Mouse (Mus musculus) forebrain, postnatal 0 days (tissue): Measurements from ENCODE around the gene Hspb7. TPM values are rescaled to one million over a fixed set of nuclear protein-coding genes. Genes with fewer than 3 reads are reported as not detected.

ENCODE experiments used
- ATAC-seq: fragments of 200-750 bp; cut with Nextera tagmentation; 2 replicates; pipeline ENCODE4 v1.8.0; 2017; ENCODE audit warnings: mild to moderate bottlenecking, moderate library complexity
- DNase-seq: peaks from one replicate; pipeline ENCODE4 v3.0.0-alpha.2; 2015
- H3K27ac ChIP-seq: fragments of 300-500 bp; sonication (generic); 2 replicates; pipeline ENCODE4 v1.5.1; 2014; ENCODE audit warnings: low read depth, mild to moderate bottlenecking, antibody characterized with exemption, low read length, moderate library complexity, mixed read lengths
- H3K27me3 ChIP-seq: fragments of 300-500 bp; sonication (generic); 2 replicates; pipeline ENCODE4 v1.6.1; 2014; ENCODE audit warnings: mild to moderate bottlenecking, low read length, mixed read lengths; ENCODE audit not compliant: insufficient read depth
- H3K36me3 ChIP-seq: fragments of 300-500 bp; sonication (generic); 2 replicates; pipeline ENCODE4 v1.6.1; 2014; ENCODE audit warnings: mild to moderate bottlenecking, moderate library complexity; ENCODE audit not compliant: insufficient read depth
- H3K4me1 ChIP-seq: fragments of 300-500 bp; sonication (generic); 2 replicates; pipeline ENCODE4 v1.6.1; 2014; ENCODE audit warnings: antibody characterized with exemption; ENCODE audit not compliant: insufficient read depth
- H3K4me2 ChIP-seq: fragments of 300-500 bp; sonication (generic); 2 replicates; pipeline ENCODE4 v1.6.1; 2014; ENCODE audit warnings: low read depth, mild to moderate bottlenecking, moderate library complexity
- H3K4me3 ChIP-seq: fragments of 300-500 bp; sonication (generic); 2 replicates; pipeline ENCODE4 v1.5.1; 2014; ENCODE audit warnings: low read depth, low read length, mixed read lengths
- H3K9ac ChIP-seq: fragments of 300-500 bp; sonication (generic); 2 replicates; pipeline ENCODE4 v1.6.1; 2014; ENCODE audit warnings: mild to moderate bottlenecking
- H3K9me3 ChIP-seq: fragments of 300-500 bp; sonication (generic); 2 replicates; pipeline ENCODE4 v1.6.1; 2016; ENCODE audit warnings: low read length
- CTCF ChIP-seq: sonication (generic); IDR thresholded peaks from 2 replicates; pipeline ENCODE4 v1.5.1; 2016; ENCODE audit warnings: antibody characterized with exemption, control low read depth, low read depth
- WGBS: fragments of 180-500 bp; shearing (Covaris S2); extraction: QIAGEN DNeasy Blood & Tissue Kit; methylation state at CpG from one replicate; pipeline ENCODE4 v1.1.7; 2014; 5-methylcytosine and 5-hydroxymethylcytosine counted together
- polyA plus RNA-seq: library from polyadenylated mRNA; unstranded; fragments of >200 nt; fragmentation: Nextera tagmentation; extraction: Ambion mirVana; gene quantifications from 2 replicates; pipeline ENCODE4 v1.2.1, GENCODE M21; 2015
- total RNA-seq: library from RNA; depleted of rRNA; stranded (reverse); fragments of >200 nt; gene quantifications from 2 replicates; pipeline ENCODE4 v1.2.3, GENCODE M21; 2014; rRNA removed

Gene Hspb7
- total and polyA plus RNA-seq, 2 experiments from 2014 or later, result not detected

DNA sequence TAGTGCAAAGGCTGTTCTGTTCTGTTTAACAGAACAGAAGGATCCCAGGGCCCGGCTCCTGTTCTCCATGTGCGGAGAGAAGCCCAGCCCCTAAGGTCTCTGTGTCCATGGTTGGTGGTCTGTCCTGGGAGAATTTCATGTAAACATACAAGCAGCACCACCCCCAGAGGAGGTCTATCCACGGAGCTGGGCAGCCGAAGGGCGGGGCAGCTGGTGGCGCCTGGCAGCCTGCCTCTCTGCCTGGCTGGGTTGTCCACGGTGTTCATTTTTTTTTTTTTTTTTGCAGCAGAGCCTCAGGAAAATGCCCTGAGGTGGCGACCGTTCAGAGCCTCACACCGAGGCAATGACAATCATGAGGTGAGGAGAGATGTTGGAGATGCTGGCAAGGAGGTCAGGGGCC is 48.0 kb downstream of the Hspb7 start:
- Histone ChIP-seq H3K27ac (no peak overlapping the region), H3K36me3 (peaks cover 97% of the 10 kb centered on the region), H3K27me3 (no peaks in the 10 kb centered on the region), H3K4me2 (no peak overlapping the region), H3K9me3 (no peaks in the 10 kb centered on the region), H3K9ac (no peak overlapping the region), H3K4me1 (no peaks in the 10 kb centered on the region), H3K4me3 (no peak overlapping the region)
- ATAC-seq (no peak), DNase-seq (no peak)
- 55% methylated on average over 10 of the region's 10 CpGs for WGBS
- no peak for TF ChIP-seq CTCF

DNA sequence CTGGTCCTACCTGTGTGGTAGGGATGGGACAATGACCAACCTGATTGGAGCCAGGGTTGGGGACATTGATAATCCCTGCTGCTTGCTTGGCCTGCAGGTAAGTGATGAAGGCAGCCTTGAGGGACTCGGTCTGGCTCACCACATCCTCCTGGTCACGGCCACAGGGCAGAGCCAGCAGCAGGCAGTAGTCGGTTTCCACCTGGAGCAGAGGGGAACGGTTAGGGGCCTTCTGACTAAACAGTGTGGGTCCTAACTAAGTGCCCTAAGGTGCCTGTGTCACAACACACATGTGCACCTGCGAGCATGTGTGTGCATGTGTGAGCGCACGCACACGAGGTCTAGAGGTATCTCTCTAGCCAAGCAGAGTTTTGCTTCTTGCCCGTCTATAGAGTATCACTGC is 48.8 kb downstream of the Hspb7 start:
- H3K36me3 ChIP-seq, result peaks cover 97% of the 10 kb centered on the region
- no peaks in the 10 kb centered on the region for H3K27me3 ChIP-seq
- no peaks in the 10 kb centered on the region for H3K4me1 ChIP-seq
- no peaks in the 10 kb centered on the region for H3K9me3 ChIP-seq
- 91% methylated on average over 9 of the region's 9 CpGs for WGBS
- DNase-seq (no peak), ATAC-seq (no peak)
- no peak overlapping the region for H3K4me3 ChIP-seq
- H3K4me2 ChIP-seq, result no peak overlapping the region
- no peak for TF ChIP-seq CTCF
- H3K9ac ChIP-seq, result no peak overlapping the region
- H3K27ac ChIP-seq, result no peak overlapping the region

DNA sequence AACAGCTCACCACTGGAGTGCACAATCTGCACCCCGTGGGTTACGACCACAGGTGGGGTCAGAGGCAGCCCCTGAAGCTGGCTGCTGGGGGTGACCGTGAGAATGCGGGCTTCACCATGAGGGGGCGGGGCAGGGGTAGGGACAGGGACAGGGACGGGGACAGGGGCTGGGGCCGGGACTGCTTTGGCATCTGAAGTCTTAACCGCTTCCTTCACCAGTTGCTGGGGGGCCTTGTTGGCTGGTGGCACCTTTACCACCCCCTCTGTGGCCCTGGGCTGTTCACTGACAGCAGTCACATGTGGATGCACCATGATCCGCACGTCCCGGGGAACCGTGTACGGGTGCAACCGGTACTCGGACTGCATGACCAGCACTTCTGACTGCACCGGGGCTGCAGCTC is 50.9 kb downstream of the Hspb7 start:
- H3K4me2 ChIP-seq, result no peak overlapping the region
- no peak for DNase-seq
- H3K9me3 ChIP-seq, result no peaks in the 10 kb centered on the region
- no peak for TF ChIP-seq CTCF
- no peak overlapping the region for H3K9ac ChIP-seq
- ATAC-seq, result no peak
- WGBS, result 97% methylated on average over 16 of the region's 16 CpGs
- no peaks in the 10 kb centered on the region for H3K4me1 ChIP-seq
- H3K27ac ChIP-seq, result no peak overlapping the region
- no peaks in the 10 kb centered on the region for H3K27me3 ChIP-seq
- H3K36me3 ChIP-seq, result peaks cover 97% of the 10 kb centered on the region
- H3K4me3 ChIP-seq, result no peak overlapping the region

DNA sequence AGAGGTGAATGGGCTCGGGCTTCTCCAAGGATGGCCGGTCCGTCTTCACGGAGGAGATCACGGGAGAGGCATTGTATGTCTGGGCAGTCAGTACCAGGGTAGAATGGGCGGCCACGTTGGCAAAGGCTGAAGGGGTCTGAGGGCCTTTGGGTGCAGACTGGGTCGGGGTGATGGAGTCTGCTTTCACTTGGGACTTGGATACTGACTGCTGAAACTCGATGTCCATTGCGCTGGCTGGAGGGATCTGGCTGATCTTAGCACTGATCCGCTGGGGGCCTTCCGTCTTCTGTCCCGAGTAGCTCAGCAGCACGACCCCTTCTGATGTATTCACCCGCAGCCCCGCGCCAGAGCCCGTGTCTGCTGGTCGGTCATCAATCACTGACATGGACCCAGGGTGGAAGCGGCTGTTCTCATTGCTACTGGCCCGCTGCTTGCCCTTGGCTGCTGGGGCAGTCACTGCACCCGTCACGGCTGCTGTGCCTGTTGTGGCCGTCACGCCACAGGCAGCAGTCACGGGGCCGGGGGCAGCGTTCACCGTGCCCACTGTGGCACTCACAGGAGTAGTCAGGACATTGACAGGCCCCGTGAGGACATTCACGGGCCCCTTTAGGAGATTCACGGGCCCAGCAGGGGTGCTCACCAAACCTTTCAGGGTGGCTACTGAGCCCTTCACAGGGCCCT is 52.2 kb downstream of the Hspb7 start:
- DNase-seq, result no peak
- TF ChIP-seq CTCF, result no peak
- Histone ChIP-seq H3K36me3 (peaks cover 97% of the 10 kb centered on the region), H3K4me2 (no peak overlapping the region), H3K27me3 (no peaks in the 10 kb centered on the region), H3K4me1 (no peaks in the 10 kb centered on the region), H3K4me3 (no peak overlapping the region), H3K9me3 (no peaks in the 10 kb centered on the region), H3K27ac (no peak overlapping the region), H3K9ac (no peak overlapping the region)
- WGBS, result 92% methylated on average over 32 of the region's 32 CpGs
- no peak for ATAC-seq

DNA sequence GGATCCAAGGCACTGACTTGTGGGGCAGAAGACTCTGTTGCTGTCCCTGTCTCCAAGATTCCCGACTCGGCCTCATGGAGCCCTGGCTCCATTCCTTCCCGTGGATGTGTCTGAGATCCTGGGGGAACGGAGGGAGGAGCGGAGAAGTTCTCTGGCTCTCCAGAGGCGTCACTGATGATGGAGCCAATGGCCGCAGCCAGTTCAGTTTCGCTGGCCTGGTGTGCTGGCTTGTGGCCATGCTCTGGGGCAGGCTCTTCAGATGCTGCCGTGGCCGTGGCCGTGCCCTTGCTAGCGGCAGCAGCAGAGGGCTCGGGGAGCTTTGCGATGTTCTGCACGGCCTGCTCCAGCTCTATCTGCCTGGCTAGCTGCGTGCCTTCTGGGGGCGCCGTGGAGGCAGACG is 53.9 kb downstream of the Hspb7 start:
- DNase-seq, result no peak
- WGBS, result 87% methylated on average over 19 of the region's 19 CpGs
- H3K27ac ChIP-seq, result no peak overlapping the region

More for the DNA sequence above, 53.9 kb downstream of the Hspb7 start:
- no peak for TF ChIP-seq CTCF
- Histone ChIP-seq H3K9ac (no peak overlapping the region), H3K27me3 (no peaks in the 10 kb centered on the region), H3K4me3 (no peak overlapping the region), H3K4me1 (no peaks in the 10 kb centered on the region), H3K4me2 (no peak overlapping the region), H3K36me3 (peaks cover 99% of the 10 kb centered on the region), H3K9me3 (no peaks in the 10 kb centered on the region)
- ATAC-seq, result no peak

Other genes starting within 250 kb of the Hspb7 start
- 4.5 and 6.9 TPM in 2 replicates for gene Rsg1, start 206.8 kb upstream of the Hspb7 start, total RNA-seq
- gene Rsg1, start 206.8 kb upstream of the Hspb7 start, polyA plus RNA-seq, result 3.7 and 5.2 TPM in 2 replicates
- 0.95 and 1.6 TPM in 2 replicates for gene Arhgef19, start 181.3 kb upstream of the Hspb7 start, total RNA-seq
- 0.52 and 0.90 TPM in 2 replicates for gene Arhgef19, start 181.3 kb upstream of the Hspb7 start, polyA plus RNA-seq
- 1.2 and 1.4 TPM in 2 replicates for gene Epha2, start 119.5 kb upstream of the Hspb7 start, total RNA-seq
- 0.33 and 0.39 TPM in 2 replicates for gene Epha2, start 119.5 kb upstream of the Hspb7 start, polyA plus RNA-seq
- 48.8 and 50.4 TPM in 2 replicates for gene Fam131c, start 52.6 kb upstream of the Hspb7 start, total RNA-seq
- 28.9 and 37.0 TPM in 2 replicates for gene Fam131c, start 52.6 kb upstream of the Hspb7 start, polyA plus RNA-seq
- gene Clcnka, start 22.1 kb upstream of the Hspb7 start, total RNA-seq, result 0.24 TPM in 1 of 2 replicates, not detected in the other
- 0.10 TPM in 1 of 2 replicates, not detected in the other for gene Clcnka, start 22.1 kb upstream of the Hspb7 start, polyA plus RNA-seq
- gene Clcnkb, start 4.8 kb upstream of the Hspb7 start, total RNA-seq, result 0.08 TPM in 1 of 2 replicates, not detected in the other
- gene Clcnkb, start 4.8 kb upstream of the Hspb7 start, polyA plus RNA-seq, result 0.25 TPM in 1 of 2 replicates, not detected in the other
- 2.4 and 4.6 TPM in 2 replicates for gene Srarp, start 15.3 kb downstream of the Hspb7 start, total RNA-seq
- gene Srarp, start 15.3 kb downstream of the Hspb7 start, polyA plus RNA-seq, result 0.63 and 0.69 TPM in 2 replicates
- 42.1 and 51.5 TPM in 2 replicates for gene Zbtb17, start 23.9 kb downstream of the Hspb7 start, total RNA-seq
- 32.8 and 34.8 TPM in 2 replicates for gene Zbtb17, start 23.9 kb downstream of the Hspb7 start, polyA plus RNA-seq
- gene Spen, start 117.8 kb downstream of the Hspb7 start, total RNA-seq, result 21.7 and 24.7 TPM in 2 replicates
- 6.0 and 10.7 TPM in 2 replicates for gene Spen, start 117.8 kb downstream of the Hspb7 start, polyA plus RNA-seq
- gene Fblim1, start 185.3 kb downstream of the Hspb7 start, total RNA-seq, result 20.8 and 22.3 TPM in 2 replicates
- 24.9 and 26.1 TPM in 2 replicates for gene Fblim1, start 185.3 kb downstream of the Hspb7 start, polyA plus RNA-seq
- 0.33 and 0.54 TPM in 2 replicates for gene Tmem82, start 197.9 kb downstream of the Hspb7 start, total RNA-seq
- 0.21 and 0.24 TPM in 2 replicates for gene Tmem82, start 197.9 kb downstream of the Hspb7 start, polyA plus RNA-seq
- 4.0 and 4.8 TPM in 2 replicates for gene Slc25a34, start 203.0 kb downstream of the Hspb7 start, total RNA-seq
- 0.72 and 1.1 TPM in 2 replicates for gene Slc25a34, start 203.0 kb downstream of the Hspb7 start, polyA plus RNA-seq
- 27.3 and 33.7 TPM in 2 replicates for gene Plekhm2, start 244.1 kb downstream of the Hspb7 start, total RNA-seq
- 5.0 and 5.6 TPM in 2 replicates for gene Plekhm2, start 244.1 kb downstream of the Hspb7 start, polyA plus RNA-seq